Mouse (Mus musculus): ENCODE measurements around the gene B4galnt4.

DNA sequence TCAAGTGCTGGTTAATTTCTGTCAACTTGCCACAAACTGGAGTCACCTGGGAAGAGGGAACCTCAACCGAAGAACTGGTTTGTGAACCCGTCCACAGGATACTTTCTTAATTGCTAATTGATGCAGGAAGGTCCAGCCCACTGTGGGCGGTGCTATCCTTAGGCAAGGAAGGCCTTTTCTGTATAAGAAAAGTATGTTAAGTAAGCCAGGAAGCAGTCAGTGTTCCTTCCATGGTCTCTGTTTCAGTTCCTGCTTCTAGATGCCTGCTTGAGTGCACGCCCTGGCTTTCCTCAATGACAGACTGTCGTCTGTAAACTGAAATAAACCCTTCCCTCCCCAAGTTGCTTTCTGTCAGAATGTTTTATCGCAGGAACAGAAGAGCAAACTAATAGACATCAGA, 3.9 kb upstream of the B4galnt4 start:
- no peak for TF ChIP-seq CTCF (IDR thresholded peaks at IDR 0.05; ENCODE audit: insufficient read depth, low read length)
- TF ChIP-seq POLR2A (IDR thresholded peaks at IDR 0.05; ENCODE audit: borderline replicate concordance, extremely low read depth, low read depth, low read length), result no peak
